ENCODE assay signal across 33 mouse cellular contexts in the genomic region with DNA sequence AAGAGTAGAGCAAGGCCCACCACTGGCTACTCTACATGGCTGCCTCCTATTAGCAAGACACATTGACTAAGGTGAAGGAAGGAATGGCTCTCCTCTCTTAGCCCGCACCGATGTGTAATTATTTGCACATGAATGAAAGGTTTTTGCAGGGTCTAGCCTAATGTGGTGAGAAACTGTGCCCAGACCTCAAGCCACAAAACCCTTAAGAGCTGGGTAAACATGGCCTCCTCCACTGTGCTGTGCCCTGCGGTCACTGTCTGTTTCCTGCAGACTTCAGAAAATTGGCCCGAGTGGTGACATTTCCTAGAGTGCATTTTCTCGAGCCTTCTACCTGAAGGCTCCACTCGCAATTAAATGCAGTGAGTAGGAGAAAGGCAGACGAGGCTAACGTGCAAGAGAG. TPM values are rescaled to one million over a fixed set of nuclear protein-coding genes. Genes with fewer than 3 reads are reported as not detected.
"Had no signal": no experiment of that assay in that cellular context is flagged by ENCODE, and none has a peak within 500 bp of the region (broad histone marks: within the 10 kb centered on the region; RNA-seq: fewer than 3 reads in every experiment).

No protein-coding gene starts in this region.

- H3K4me3 ChIP-seq: heart, adult 2 months; heart, embryonic 13.5 days; heart, embryonic 15.5 days; hindbrain, embryonic 10.5 days; hindbrain, embryonic 12.5 days; intestine, embryonic 15.5 days; layer of hippocampus, adult 2 months; limb, embryonic 13.5 days; limb, embryonic 15.5 days; liver, embryonic 12.5 days had no signal

- H3K4me2 ChIP-seq: heart, embryonic 11.5 days; heart, embryonic 13.5 days; heart, embryonic 15.5 days; hindbrain, embryonic 12.5 days; hindbrain, embryonic 14.5 days; intestine, embryonic 15.5 days; limb, embryonic 13.5 days; limb, embryonic 15.5 days; liver, embryonic 12.5 days had no signal

- H3K9me3 ChIP-seq: heart, embryonic 13.5 days; heart, embryonic 15.5 days; hindbrain, embryonic 10.5 days; hindbrain, embryonic 12.5 days; intestine, embryonic 15.5 days; limb, embryonic 13.5 days; limb, embryonic 15.5 days; liver, embryonic 12.5 days had no signal

- H3K4me1 ChIP-seq: heart, embryonic 13.5 days; heart, embryonic 15.5 days; intestine, embryonic 15.5 days; limb, embryonic 15.5 days; liver, embryonic 12.5 days had no signal

- H3K9ac ChIP-seq: heart, embryonic 13.5 days; heart, embryonic 15.5 days; hindbrain, embryonic 12.5 days; hindbrain, embryonic 14.5 days; intestine, embryonic 15.5 days; limb, embryonic 13.5 days; limb, embryonic 15.5 days; liver, embryonic 12.5 days had no signal

- DNase-seq: gastrocnemius, postnatal 14 days; gastrocnemius, postnatal 36 days; heart, adult 2 months; heart, postnatal 14 days; heart, postnatal 36 days; kidney, adult 18-20 months; kidney, adult 8-10 months; kidney, postnatal 10 days; kidney, postnatal 25 days; kidney, postnatal 4 days; layer of hippocampus, postnatal 36 days; left cerebral cortex, postnatal 4 days had no signal

- H3K36me3 ChIP-seq: heart, embryonic 13.5 days; heart, embryonic 15.5 days; hindbrain, embryonic 12.5 days; intestine, embryonic 15.5 days; limb, embryonic 13.5 days; limb, embryonic 15.5 days; liver, embryonic 12.5 days had no signal

- H3K27ac ChIP-seq: heart, adult 2 months; heart, embryonic 13.5 days; heart, embryonic 15.5 days; hindbrain, embryonic 10.5 days; hindbrain, embryonic 12.5 days; hindbrain, embryonic 14.5 days; intestine, embryonic 15.5 days; layer of hippocampus, adult 2 months; limb, embryonic 13.5 days; limb, embryonic 15.5 days; liver, embryonic 12.5 days had no signal

- ATAC-seq: hindbrain, embryonic 16.5 days; inflammation-experienced regulatory T-cells, adult 6 months; intestine, embryonic 15.5 days; intestine, postnatal 0 days; liver, embryonic 12.5 days had no signal

- H3K27me3 ChIP-seq: hindbrain, embryonic 12.5 days; intestine, embryonic 15.5 days; limb, embryonic 15.5 days had no signal

RNA-seq across cellular contexts. Expression of a gene that starts 11.1 kb away (rescaled TPM):
- total RNA-seq: liver, adult 2 months had no signal

RNA-seq across cellular contexts. Expression of a gene that starts 39.9 kb away (rescaled TPM):
- total RNA-seq: gastrocnemius, adult 18-20 months; gastrocnemius, adult 8-10 months; gastrocnemius, postnatal 36 days; heart, adult 2 months; heart, postnatal 14 days; heart, postnatal 36 days; layer of hippocampus, adult 2 months; layer of hippocampus, postnatal 14 days; layer of hippocampus, postnatal 36 days; left cerebral cortex, adult 18-20 months; left cerebral cortex, adult 8-10 months; left cerebral cortex, postnatal 25 days had no signal
- polyA plus RNA-seq: inflammation-experienced regulatory T-cells, adult 6 months had no signal
